Mouse (Mus musculus) thymus, adult 2 months (tissue): ENCODE results near the gene Zcchc24.

Source experiments
- CTCF ChIP-seq: fragments of 200-500 bp; IDR thresholded peaks from 2 replicates; pipeline ENCODE4 v1.5.1; 2012; ENCODE audit warnings: mild to moderate bottlenecking, control low read depth, low read length, moderate library complexity, borderline replicate concordance; ENCODE audit not compliant: control insufficient read depth, poor library complexity, insufficient read depth; ENCODE audit errors: extremely low read depth
- POLR2A ChIP-seq: fragments of 200-500 bp; IDR thresholded peaks from 2 replicates; pipeline ENCODE4 v1.6.1; 2012; ENCODE audit warnings: mild to moderate bottlenecking, low read length, control low read depth, moderate library complexity; ENCODE audit not compliant: control insufficient read depth, poor library complexity, insufficient read depth; ENCODE audit errors: extremely low read depth

GRCm38 (mm10) chr14:25739957-25740565, 28.8 kb downstream of the Zcchc24 start:
- no peak for TF ChIP-seq POLR2A
- no peak for TF ChIP-seq CTCF
